Comparison of ENCODE assay signal across 8 mouse cellular contexts in genomic region chr4:136140327-136141250, GRCm38 (mm10). TPM values are rescaled to one million over a fixed set of nuclear protein-coding genes. Genes with fewer than 3 reads are reported as not detected.
DNase-seq lines count a peak whose midpoint lies in the region; ATAC-seq and TF ChIP-seq lines count a peak whose summit lies in the region.

No protein-coding gene starts in this region.

- H3K27ac ChIP-seq in forebrain, embryonic 11.5 days (ENCODE audit: low read depth, low read length) = peak overlapping the region; percentile 92
- H3K27ac ChIP-seq in heart, embryonic 16.5 days (ENCODE audit: low read length) = peak overlapping the region; percentile 87
- H3K27ac ChIP-seq in neural tube, embryonic 15.5 days (replicated peaks) = peak overlapping the region; percentile 88

- peaks cover 42% of the 10 kb centered on the region for H3K4me1 ChIP-seq in forebrain, embryonic 11.5 days (replicated peaks; ENCODE audit: control insufficient read depth, insufficient read depth, low read length)
- peaks cover 45% of the 10 kb centered on the region for H3K4me1 ChIP-seq in heart, embryonic 16.5 days (ENCODE audit: control insufficient read depth, insufficient read depth, low read length)
- peaks cover 68% of the 10 kb centered on the region for H3K4me1 ChIP-seq in neural tube, embryonic 15.5 days

- H3ac ChIP-seq in C2C12 (ENCODE audit: control insufficient read depth, insufficient read length, low read depth) = peak overlapping the region; percentile 60

- peaks cover 27% of the 10 kb centered on the region for H3K79me2 ChIP-seq in C2C12 (ENCODE audit: control insufficient read depth, insufficient read depth)

- ATAC-seq in forebrain, embryonic 11.5 days (replicated peaks; ENCODE audit: low FRiP score) = peak; percentile 85
- ATAC-seq in heart, embryonic 16.5 days (replicated peaks; ENCODE audit: extremely low read depth, insufficient read depth, low FRiP score) = peak; percentile 79
- peak; percentile 66 for ATAC-seq in neural tube, embryonic 15.5 days (ENCODE audit: low FRiP score)

- H3K4me3 ChIP-seq in C2C12 (ENCODE audit: insufficient read depth, poor library complexity, severe bottlenecking) = peak overlapping the region; percentile 7
- peak overlapping the region; percentile 10 for H3K4me3 ChIP-seq in forebrain, embryonic 11.5 days (ENCODE audit: low read depth, low read length)
- peak overlapping the region; percentile 7 for H3K4me3 ChIP-seq in heart, embryonic 16.5 days (ENCODE audit: low read length)
- H3K4me3 ChIP-seq in neural tube, embryonic 15.5 days (replicated peaks) = peak overlapping the region; percentile 39

- peaks cover 13% of the 10 kb centered on the region for H3K36me3 ChIP-seq in C2C12 (ENCODE audit: control insufficient read depth, insufficient read depth)
- H3K36me3 ChIP-seq in forebrain, embryonic 11.5 days (ENCODE audit: control insufficient read depth, insufficient read depth, low read length) = no peaks in the 10 kb centered on the region
- no peaks in the 10 kb centered on the region for H3K36me3 ChIP-seq in heart, embryonic 16.5 days (ENCODE audit: control insufficient read depth, insufficient read depth)
- H3K36me3 ChIP-seq in neural tube, embryonic 15.5 days = no peaks in the 10 kb centered on the region

- H3K9me3 ChIP-seq in forebrain, embryonic 11.5 days (ENCODE audit: control insufficient read depth, low read length) = no peaks in the 10 kb centered on the region
- no peaks in the 10 kb centered on the region for H3K9me3 ChIP-seq in heart, embryonic 16.5 days (replicated peaks; ENCODE audit: control insufficient read depth, low read length)
- no peaks in the 10 kb centered on the region for H3K9me3 ChIP-seq in neural tube, embryonic 15.5 days (replicated peaks)

- no peak for TF ChIP-seq CTCF in C2C12 (IDR thresholded peaks at IDR 0.05; ENCODE audit: control insufficient read depth, insufficient read depth, insufficient read length)

- 4% methylated on average over 31 of the region's 31 CpGs for WGBS in forebrain, embryonic 11.5 days
- WGBS in heart, embryonic 16.5 days = 11% methylated on average over 31 of the region's 31 CpGs
- 7% methylated on average over 31 of the region's 31 CpGs for WGBS in neural tube, embryonic 15.5 days

- DNase-seq in adrenal gland, postnatal 4 days (ENCODE audit: low spot score in 2 of 2) = peak; percentile 76 to 91
- DNase-seq in forebrain, embryonic 11.5 days (ENCODE audit: low spot score) = peak; percentile 97
- peak; percentile 97 to 99 for DNase-seq in kidney, postnatal 36 days
- peak; percentile 94 to 97 for DNase-seq in lung, adult 18-20 months
- peak; percentile 41 for DNase-seq in thymus, postnatal 0 days (ENCODE audit: low spot score)

- H3K4me2 ChIP-seq in forebrain, embryonic 11.5 days (ENCODE audit: low read depth, low read length, severe bottlenecking) = peak overlapping the region; percentile 43; the same call in 1 of the 2 replicates
- H3K4me2 ChIP-seq in heart, embryonic 16.5 days (ENCODE audit: low read depth, low read length) = peak overlapping the region; percentile 58
- peak overlapping the region; percentile 75 for H3K4me2 ChIP-seq in neural tube, embryonic 15.5 days

- peaks cover 17% of the 10 kb centered on the region for H3K79me3 ChIP-seq in C2C12 (ENCODE audit: low read depth)

- H3K27me3 ChIP-seq in C2C12 (ENCODE audit: control insufficient read depth, insufficient read depth, insufficient read length) = no peaks in the 10 kb centered on the region
- H3K27me3 ChIP-seq in forebrain, embryonic 11.5 days (ENCODE audit: control insufficient read depth, insufficient read depth, low read length) = peaks cover 2% of the 10 kb centered on the region; the same call in 1 of the 2 replicates
- H3K27me3 ChIP-seq in heart, embryonic 16.5 days (ENCODE audit: control insufficient read depth, insufficient read depth, low read length) = no peaks in the 10 kb centered on the region
- peaks cover 12% of the 10 kb centered on the region; the same call in 1 of the 2 replicates for H3K27me3 ChIP-seq in neural tube, embryonic 15.5 days (replicated peaks)

- peak overlapping the region; percentile 45 for H3K9ac ChIP-seq in forebrain, embryonic 11.5 days (ENCODE audit: low read length)
- H3K9ac ChIP-seq in heart, embryonic 16.5 days (ENCODE audit: low read length) = peak overlapping the region; percentile 6
- 0 out of 2 replicates have a peak overlapping the region, but pooled peaks have one; percentile 1 for H3K9ac ChIP-seq in neural tube, embryonic 15.5 days (replicated peaks)

TF ChIP-seq in C2C12, 6 proteins besides CTCF, POLR2A, EP300 and RAD21:
- TF ChIP-seq MYOG (IDR thresholded peaks at IDR 0.05; ENCODE audit: control insufficient read depth, extremely low read depth, insufficient read length) = no peak
- no peak for TF ChIP-seq FOSL1 (IDR thresholded peaks at IDR 0.05; ENCODE audit: insufficient read depth, low read length, poor library complexity, severe bottlenecking)
- TF ChIP-seq MYOD1 (IDR thresholded peaks at IDR 0.05; ENCODE audit: control insufficient read depth, insufficient read length, low read depth) = peak; percentile 89
- peak; percentile 31 for TF ChIP-seq MAX (IDR thresholded peaks at IDR 0.05)
- TF ChIP-seq CEBPB (IDR thresholded peaks at IDR 0.05; ENCODE audit: low read depth) = no peak
- no peak for TF ChIP-seq USF1 (IDR thresholded peaks at IDR 0.05; ENCODE audit: low read depth)
TF ChIP-seq in C2C12: peak in this region for 2.

RNA-seq across cellular contexts. Expression of gene Id3, which starts 2.7 kb away (rescaled TPM):
- 780 TPM for polyA plus RNA-seq in C2C12 (2012; fragmentation: generic; extraction: Trizol)
- 10 to 100 TPM; 97.4 to 99.5 TPM for total RNA-seq in adrenal gland, postnatal 4 days (2021)
- polyA plus RNA-seq in forebrain, embryonic 11.5 days (2014; fragmentation: Nextera tagmentation; extraction: Ambion mirVana) = 351 and 380 TPM in 2 replicates
- polyA plus RNA-seq in heart, embryonic 16.5 days (2015; fragmentation: Nextera tagmentation; extraction: Ambion mirVana) = 218 and 262 TPM in 2 replicates
- polyA plus RNA-seq in neural tube, embryonic 15.5 days (2015; fragmentation: Nextera tagmentation; extraction: Ambion mirVana) = 227 TPM in 2 replicates
- polyA plus RNA-seq in thymus, postnatal 0 days (2015; fragmentation: Nextera tagmentation; extraction: Ambion mirVana) = 262 and 327 TPM in 2 replicates

RNA-seq across cellular contexts. Expression of gene E2f2, which starts 31.6 kb away (rescaled TPM):
- polyA plus RNA-seq in C2C12 (2012; fragmentation: generic; extraction: Trizol) = 11.5 TPM
- 10 to 100 TPM; 15.0 to 23.0 TPM for total RNA-seq in adrenal gland, postnatal 4 days (2021)
- 9.4 and 10.2 TPM in 2 replicates for polyA plus RNA-seq in forebrain, embryonic 11.5 days (2014; fragmentation: Nextera tagmentation; extraction: Ambion mirVana)
- 8.6 and 11.0 TPM in 2 replicates for polyA plus RNA-seq in heart, embryonic 16.5 days (2015; fragmentation: Nextera tagmentation; extraction: Ambion mirVana)
- 2.1 and 4.4 TPM in 2 replicates for polyA plus RNA-seq in neural tube, embryonic 15.5 days (2015; fragmentation: Nextera tagmentation; extraction: Ambion mirVana)
- polyA plus RNA-seq in thymus, postnatal 0 days (2015; fragmentation: Nextera tagmentation; extraction: Ambion mirVana) = 58.9 and 64.1 TPM in 2 replicates

Comparison
In these comparisons a context has a peak if more than half of its experiments do, and no peak if none do; other contexts are left out.
1. Peak in every context shown above with its lines: DNase-seq, ATAC-seq, H3K4me3 ChIP-seq and H3K27ac ChIP-seq.
2. DNase-seq: peak in every context shown above with its lines; median percentile 98 in kidney, postnatal 36 days; 97 in forebrain, embryonic 11.5 days; 96 in lung, adult 18-20 months; 84 in adrenal gland, postnatal 4 days; 41 in thymus, postnatal 0 days.